Mouse (Mus musculus): Measurements from ENCODE around the gene Rad51c. TPM values are rescaled to one million over a fixed set of nuclear protein-coding genes. Genes with fewer than 3 reads are reported as not detected.
"Not testable (repeated sequence)": the region's sequence is repeated elsewhere in the genome, so short reads cannot be mapped to it uniquely, and the experiment has no call there.

The Rad51c gene
- polyA plus RNA-seq, 1 experiment, result 2.5 TPM

DNA sequence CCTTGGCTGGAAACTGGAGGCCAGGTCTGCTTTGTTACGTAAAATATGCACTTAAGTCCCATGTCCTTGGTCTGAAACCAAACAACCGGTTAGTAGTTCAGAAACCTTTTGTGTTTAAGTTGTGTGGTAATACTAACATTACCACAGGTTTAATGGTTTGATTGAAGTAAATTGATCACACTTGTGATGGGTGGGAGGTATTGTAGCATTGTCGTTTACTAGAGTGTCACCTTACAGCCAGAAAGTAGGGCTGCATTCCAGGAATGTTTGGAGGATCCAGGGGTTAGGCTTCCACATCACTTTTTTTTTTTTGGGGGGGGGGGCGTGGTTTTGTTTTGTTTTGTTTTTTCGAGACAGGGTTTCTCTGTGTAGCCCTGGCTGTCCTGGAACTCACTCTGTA lies 11.4 kb upstream of the Rad51c start:
- 92% methylated on average over 5 of the region's 5 CpGs for WGBS
- no peaks in the 10 kb centered on the region for H3K4me1 ChIP-seq (replicated peaks; ENCODE audit: control insufficient read depth, insufficient read depth, low read length)
- no peaks in the 10 kb centered on the region for H3K27me3 ChIP-seq (ENCODE audit: control insufficient read depth, insufficient read depth, low read length)
- H3K36me3 ChIP-seq (ENCODE audit: control insufficient read depth, insufficient read depth, low read length), result no peaks in the 10 kb centered on the region
- H3K27ac ChIP-seq (ENCODE audit: control insufficient read depth, insufficient read depth, low read length), result no peak overlapping the region
- TF ChIP-seq POLR2A (IDR thresholded peaks at IDR 0.05; ENCODE audit: control insufficient read depth, extremely low read depth, insufficient read depth, low read length, poor library complexity) (no peak), CTCF (IDR thresholded peaks at IDR 0.05; ENCODE audit: borderline replicate concordance, control insufficient read depth, extremely low read depth, insufficient read depth, low read length, poor library complexity) (no peak)
- no peak for DNase-seq
- no peak overlapping the region for H3K4me3 ChIP-seq (ENCODE audit: control insufficient read depth, insufficient read depth, low read length)

DNA sequence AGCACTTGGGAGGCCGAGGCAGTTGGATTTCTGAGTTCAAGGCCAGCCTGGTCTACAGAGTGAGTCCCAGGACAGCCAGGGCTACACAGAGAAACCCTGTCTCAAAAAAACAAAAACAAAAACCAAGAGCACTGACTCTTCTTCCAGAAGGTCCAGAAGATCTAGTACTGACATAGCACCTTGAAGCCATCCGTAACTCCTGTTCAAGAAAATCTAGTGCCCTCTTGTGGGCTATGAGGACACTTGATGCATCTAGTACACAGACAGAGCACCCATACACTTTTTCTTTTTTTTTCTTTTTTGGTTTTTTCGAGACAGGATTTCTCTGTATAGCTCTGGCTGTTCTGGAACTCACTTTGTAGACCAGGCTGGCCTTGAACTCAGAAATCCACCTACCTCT lies 8.7 kb upstream of the Rad51c start:
- 63% methylated on average over 3 of the region's 3 CpGs for WGBS
- not testable (repeated sequence) for DNase-seq; H3K4me1 ChIP-seq (replicated peaks; ENCODE audit: control insufficient read depth, insufficient read depth, low read length); H3K4me3 ChIP-seq (ENCODE audit: control insufficient read depth, insufficient read depth, low read length); H3K27me3 ChIP-seq (ENCODE audit: control insufficient read depth, insufficient read depth, low read length); H3K27ac ChIP-seq (ENCODE audit: control insufficient read depth, insufficient read depth, low read length); H3K36me3 ChIP-seq (ENCODE audit: control insufficient read depth, insufficient read depth, low read length)

DNA sequence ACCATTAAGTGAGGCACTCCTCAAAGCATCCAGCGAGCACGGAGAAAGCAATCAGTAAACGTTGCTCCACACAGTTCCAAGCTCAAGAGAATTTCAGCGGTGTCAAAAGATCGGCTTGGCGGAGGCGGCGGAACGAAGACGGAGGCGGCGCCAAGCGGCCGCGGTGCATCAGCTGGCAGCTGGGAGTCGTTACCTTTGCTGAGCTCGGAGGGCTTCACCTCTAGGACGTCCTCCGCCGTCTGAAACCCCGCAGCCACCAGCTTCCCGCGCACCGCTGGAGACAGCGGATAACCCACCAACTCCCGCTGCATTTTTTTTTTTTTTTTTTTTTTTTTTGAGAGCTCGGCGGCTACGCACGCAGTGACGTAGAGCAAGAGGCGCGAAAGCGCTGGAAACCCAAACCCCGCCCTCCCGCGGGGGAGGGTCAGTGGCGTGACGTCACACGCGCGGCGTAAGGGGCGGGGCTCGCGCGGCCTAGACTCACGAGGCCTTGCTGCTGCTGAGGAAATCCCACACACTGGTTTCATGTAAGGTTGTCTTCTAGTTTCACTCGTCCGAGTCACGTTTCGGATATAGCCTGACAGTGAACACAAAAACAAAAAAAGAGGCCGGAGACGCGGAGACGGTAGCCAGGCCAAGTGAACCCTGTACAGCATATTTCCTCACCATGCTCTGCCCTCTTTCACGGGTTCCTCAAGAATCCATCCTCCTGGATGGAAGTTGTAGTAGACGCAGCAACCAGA lies 472 bp downstream of the Rad51c start:
- Histone ChIP-seq H3K27ac (ENCODE audit: control insufficient read depth, insufficient read depth, low read length) (peak overlapping the region; percentile 61), H3K4me1 (replicated peaks; ENCODE audit: control insufficient read depth, insufficient read depth, low read length) (peaks cover 5% of the 10 kb centered on the region), H3K36me3 (ENCODE audit: control insufficient read depth, insufficient read depth, low read length) (no peaks in the 10 kb centered on the region), H3K27me3 (ENCODE audit: control insufficient read depth, insufficient read depth, low read length) (no peaks in the 10 kb centered on the region), H3K4me3 (ENCODE audit: control insufficient read depth, insufficient read depth, low read length) (peak overlapping the region; percentile 54)
- peak; percentile 99 for DNase-seq
- TF ChIP-seq CTCF (IDR thresholded peaks at IDR 0.05; ENCODE audit: borderline replicate concordance, control insufficient read depth, extremely low read depth, insufficient read depth, low read length, poor library complexity) (no peak), POLR2A (IDR thresholded peaks at IDR 0.05; ENCODE audit: control insufficient read depth, extremely low read depth, insufficient read depth, low read length, poor library complexity) (peak; percentile 51)
- WGBS, result 3% methylated on average over 58 of the region's 58 CpGs

GRCm38 (mm10) chr11:87398402-87398801 lies 6.4 kb downstream of the Rad51c start:
- WGBS, result 100% methylated on average over 2 of the region's 2 CpGs

GRCm38 (mm10) chr11:87393855-87394254 lies 10.9 kb downstream of the Rad51c start:
- peak; percentile 37 for DNase-seq
- TF ChIP-seq CTCF (IDR thresholded peaks at IDR 0.05; ENCODE audit: borderline replicate concordance, control insufficient read depth, extremely low read depth, insufficient read depth, low read length, poor library complexity) (no peak), POLR2A (IDR thresholded peaks at IDR 0.05; ENCODE audit: control insufficient read depth, extremely low read depth, insufficient read depth, low read length, poor library complexity) (no peak)
- Histone ChIP-seq H3K36me3 (ENCODE audit: control insufficient read depth, insufficient read depth, low read length) (no peaks in the 10 kb centered on the region), H3K27me3 (ENCODE audit: control insufficient read depth, insufficient read depth, low read length) (no peaks in the 10 kb centered on the region), H3K27ac (ENCODE audit: control insufficient read depth, insufficient read depth, low read length) (no peak overlapping the region), H3K4me1 (replicated peaks; ENCODE audit: control insufficient read depth, insufficient read depth, low read length) (no peaks in the 10 kb centered on the region), H3K4me3 (ENCODE audit: control insufficient read depth, insufficient read depth, low read length) (no peak overlapping the region)
- 64% methylated on average over 1 of the region's 1 CpGs for WGBS

More at GRCm38 (mm10) chr11:87398402-87398801, 6.4 kb downstream of the Rad51c start:
- no peaks in the 10 kb centered on the region for H3K36me3 ChIP-seq (ENCODE audit: control insufficient read depth, insufficient read depth, low read length)
- H3K27me3 ChIP-seq (ENCODE audit: control insufficient read depth, insufficient read depth, low read length), result no peaks in the 10 kb centered on the region
- no peak for DNase-seq
- no peaks in the 10 kb centered on the region for H3K4me1 ChIP-seq (replicated peaks; ENCODE audit: control insufficient read depth, insufficient read depth, low read length)
- TF ChIP-seq POLR2A (IDR thresholded peaks at IDR 0.05; ENCODE audit: control insufficient read depth, extremely low read depth, insufficient read depth, low read length, poor library complexity) (no peak), CTCF (IDR thresholded peaks at IDR 0.05; ENCODE audit: borderline replicate concordance, control insufficient read depth, extremely low read depth, insufficient read depth, low read length, poor library complexity) (no peak)
- no peak overlapping the region for H3K27ac ChIP-seq (ENCODE audit: control insufficient read depth, insufficient read depth, low read length)
- no peak overlapping the region for H3K4me3 ChIP-seq (ENCODE audit: control insufficient read depth, insufficient read depth, low read length)

DNA sequence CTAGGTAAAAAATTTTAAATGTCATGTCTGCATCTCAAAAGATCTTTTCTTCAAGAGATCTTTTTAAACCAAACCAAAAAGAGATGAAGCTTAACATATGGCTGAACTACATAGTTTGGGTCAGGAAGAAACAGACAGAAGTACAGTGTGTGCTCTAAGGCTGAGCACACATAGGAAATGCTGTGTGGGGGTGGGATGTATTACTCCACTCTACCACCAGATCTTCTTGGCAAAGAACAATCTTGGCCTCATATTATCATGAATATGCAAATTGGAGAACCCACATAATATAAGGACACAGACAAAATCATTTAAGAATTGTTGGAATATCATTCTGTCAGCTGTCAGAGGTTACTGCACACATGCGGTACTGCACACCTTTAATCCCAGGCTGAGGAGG lies 19.1 kb downstream of the Rad51c start:
- no peak overlapping the region for H3K4me3 ChIP-seq (ENCODE audit: control insufficient read depth, insufficient read depth, low read length)
- H3K4me1 ChIP-seq (replicated peaks; ENCODE audit: control insufficient read depth, insufficient read depth, low read length), result no peaks in the 10 kb centered on the region
- no peak overlapping the region for H3K27ac ChIP-seq (ENCODE audit: control insufficient read depth, insufficient read depth, low read length)
- 97% methylated on average over 1 of the region's 1 CpGs for WGBS
- H3K36me3 ChIP-seq (ENCODE audit: control insufficient read depth, insufficient read depth, low read length), result no peaks in the 10 kb centered on the region
- H3K27me3 ChIP-seq (ENCODE audit: control insufficient read depth, insufficient read depth, low read length), result no peaks in the 10 kb centered on the region
- no peak for DNase-seq
- TF ChIP-seq CTCF (IDR thresholded peaks at IDR 0.05; ENCODE audit: borderline replicate concordance, control insufficient read depth, extremely low read depth, insufficient read depth, low read length, poor library complexity), result no peak
- no peak for TF ChIP-seq POLR2A (IDR thresholded peaks at IDR 0.05; ENCODE audit: control insufficient read depth, extremely low read depth, insufficient read depth, low read length, poor library complexity)

GRCm38 (mm10) chr11:87384551-87384950 lies 20.2 kb downstream of the Rad51c start:
- no peak overlapping the region for H3K4me3 ChIP-seq (ENCODE audit: control insufficient read depth, insufficient read depth, low read length)
- TF ChIP-seq POLR2A (IDR thresholded peaks at IDR 0.05; ENCODE audit: control insufficient read depth, extremely low read depth, insufficient read depth, low read length, poor library complexity), result no peak
- TF ChIP-seq CTCF (IDR thresholded peaks at IDR 0.05; ENCODE audit: borderline replicate concordance, control insufficient read depth, extremely low read depth, insufficient read depth, low read length, poor library complexity), result no peak

More at GRCm38 (mm10) chr11:87384551-87384950, 20.2 kb downstream of the Rad51c start:
- no peaks in the 10 kb centered on the region for H3K4me1 ChIP-seq (replicated peaks; ENCODE audit: control insufficient read depth, insufficient read depth, low read length)
- no peaks in the 10 kb centered on the region for H3K36me3 ChIP-seq (ENCODE audit: control insufficient read depth, insufficient read depth, low read length)
- no peaks in the 10 kb centered on the region for H3K27me3 ChIP-seq (ENCODE audit: control insufficient read depth, insufficient read depth, low read length)
- DNase-seq, result no peak
- no peak overlapping the region for H3K27ac ChIP-seq (ENCODE audit: control insufficient read depth, insufficient read depth, low read length)
- WGBS, result 99% methylated on average over 4 of the region's 4 CpGs
